Mouse (Mus musculus): Measurements from ENCODE around the gene Nprl3.
"Not testable (repeated sequence)": the region's sequence is repeated elsewhere in the genome, so short reads cannot be mapped to it uniquely, and the experiment has no call there.

The Nprl3 gene

DNA sequence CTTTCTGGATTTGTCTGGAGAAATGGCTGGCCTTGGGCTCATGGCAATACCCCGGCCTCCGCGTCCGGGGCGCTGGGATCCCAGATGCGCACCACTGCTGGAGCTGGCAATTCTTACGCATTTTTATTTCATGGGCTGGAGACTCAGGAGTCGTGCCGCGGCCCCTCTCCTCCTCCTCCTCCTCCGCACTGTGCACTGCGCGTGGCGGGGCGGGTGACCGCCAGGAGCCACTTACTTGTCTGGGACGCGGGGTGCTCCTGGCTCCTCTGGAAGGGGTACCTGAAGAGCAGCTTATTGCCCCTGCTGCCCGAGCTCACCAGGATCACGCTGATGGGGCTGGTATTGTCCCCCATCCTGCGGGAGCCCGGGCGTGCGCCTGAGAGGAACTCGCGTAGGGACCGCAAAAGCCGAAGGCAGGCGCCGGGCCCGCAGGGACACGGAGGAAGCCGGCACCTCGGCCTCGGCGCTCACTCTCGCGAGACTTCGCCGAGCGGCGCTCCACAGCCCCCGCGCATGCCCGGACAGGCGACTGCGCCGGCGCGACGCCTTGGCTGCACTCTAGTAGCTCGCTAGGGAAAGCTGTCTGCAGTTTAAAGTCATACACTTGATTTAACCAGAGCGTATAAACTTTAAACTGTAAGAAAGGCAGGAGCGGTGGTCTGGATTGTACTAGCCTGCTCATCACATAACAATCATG lies at the start of gene Nprl3:
Nprl3 (minus strand) TSS at position 520 of the 697 bp plus-strand sequence.
- peak; percentile 95 for DNase-seq (ENCODE audit: low spot score)

DNA sequence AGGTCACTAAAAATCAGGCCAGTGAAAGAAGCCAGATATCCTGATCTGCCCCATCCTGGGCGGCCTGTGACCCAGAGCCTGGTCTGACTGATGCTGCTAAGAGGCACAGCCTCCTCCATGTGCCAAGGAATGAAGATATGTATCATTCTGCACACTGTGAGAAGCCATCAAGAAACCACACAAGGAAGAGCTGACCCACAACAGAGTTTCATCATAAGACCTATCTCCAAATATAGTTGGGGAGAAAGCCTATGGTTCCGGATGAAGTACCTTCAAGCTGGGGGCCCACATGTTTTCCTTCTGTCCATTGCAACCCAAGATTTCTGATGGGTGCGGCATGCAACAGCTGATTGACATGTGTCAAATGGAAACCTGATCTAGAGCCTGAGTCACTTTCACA lies 48.5 kb upstream of the Nprl3 start:
- no peak for DNase-seq (ENCODE audit: low spot score)

DNA sequence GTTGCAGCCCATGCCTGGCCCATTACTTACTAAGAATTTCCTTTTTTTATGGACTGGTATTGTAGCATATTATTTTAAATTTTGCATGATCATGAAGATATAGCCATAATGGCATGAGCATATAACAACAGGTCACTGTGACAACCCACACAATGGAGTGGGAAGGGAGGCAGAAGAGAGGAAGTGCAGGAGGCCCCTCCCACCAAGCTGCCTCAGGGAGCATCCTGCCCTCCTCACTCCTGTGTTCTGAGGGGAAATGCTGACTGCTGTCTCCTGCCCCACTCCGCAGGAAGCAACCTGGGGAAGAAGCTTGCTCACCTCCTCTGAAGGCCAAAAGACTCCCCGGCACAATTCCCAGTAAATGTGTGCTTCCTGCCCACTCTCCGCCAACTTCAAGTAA lies 42.4 kb upstream of the Nprl3 start:
- no peak for DNase-seq (ENCODE audit: low spot score)

DNA sequence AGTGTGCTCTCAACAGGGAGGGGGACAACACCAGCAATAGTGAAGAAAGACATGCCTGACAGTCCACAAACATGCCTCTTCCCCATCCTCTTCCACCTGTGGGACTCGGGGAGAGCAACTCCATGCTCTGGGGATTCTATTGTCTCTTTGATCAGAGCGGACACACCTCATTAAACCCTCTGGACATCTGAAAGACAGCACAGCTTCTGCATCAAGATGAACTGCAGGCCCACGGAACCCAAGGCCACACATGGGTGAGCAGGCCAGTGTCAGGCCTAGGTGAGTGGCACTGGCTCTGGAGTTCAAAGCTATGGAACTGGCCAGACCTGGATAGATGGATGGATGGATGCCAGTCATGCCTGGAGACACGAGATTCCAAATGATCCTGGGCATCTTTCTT lies 41.9 kb upstream of the Nprl3 start:
- no peak for DNase-seq (ENCODE audit: low spot score)

- no peak for DNase-seq (ENCODE audit: low spot score)
These were observed 39.5 kb upstream of the Nprl3 start for GRCm38 (mm10) chr11:32307006-32307405.

DNA sequence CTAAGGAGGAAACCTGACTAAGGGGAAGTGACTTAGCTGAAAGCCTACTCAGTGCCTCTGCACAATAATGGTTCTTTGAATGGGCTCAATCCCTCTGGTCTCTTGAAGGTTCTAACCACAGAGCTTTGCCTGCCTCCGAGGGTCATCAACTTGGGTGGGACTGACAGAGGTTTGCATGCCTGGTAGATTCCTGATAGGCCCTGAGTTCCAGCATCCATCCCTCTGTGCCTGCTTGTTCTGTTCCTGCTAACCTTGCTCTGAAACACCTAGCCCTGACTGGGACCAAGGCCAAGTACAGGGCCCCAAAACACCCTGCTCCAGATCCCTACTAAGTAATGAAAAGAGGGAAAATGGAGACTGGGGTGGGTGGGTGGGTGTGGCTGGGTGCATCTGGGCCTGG lies 35.9 kb upstream of the Nprl3 start:
- DNase-seq (ENCODE audit: low spot score), result no peak

DNA sequence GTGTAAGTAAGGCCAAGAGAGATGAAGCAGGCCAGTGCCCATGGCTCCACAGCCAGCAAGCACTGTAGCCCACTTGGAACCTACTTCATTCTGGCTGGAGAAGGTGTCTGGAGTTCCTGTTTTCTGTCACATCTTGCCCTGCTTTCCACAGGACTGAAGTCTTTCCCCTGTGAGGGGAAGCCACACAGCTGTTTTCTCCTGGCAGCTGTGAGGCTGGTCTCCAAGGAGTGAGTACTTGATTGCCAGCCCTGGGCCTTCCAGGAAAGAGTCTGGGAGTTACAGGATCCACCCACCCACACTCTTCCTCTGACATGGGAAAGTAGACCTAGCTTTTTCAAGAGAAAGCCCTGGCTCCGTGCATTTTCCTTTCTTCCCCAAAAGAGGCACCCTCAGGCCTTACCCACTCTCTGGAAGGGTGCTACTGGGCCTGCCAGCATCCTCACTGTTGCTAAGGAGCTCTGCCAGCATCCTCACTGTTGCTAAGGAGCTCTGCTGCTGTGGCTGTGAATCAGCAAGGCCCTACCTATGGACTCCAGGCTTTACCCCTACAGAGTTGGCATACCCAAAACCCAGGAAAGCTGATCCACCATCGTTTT lies 35.4 kb upstream of the Nprl3 start:
- DNase-seq (ENCODE audit: low spot score), result peak; percentile 38

- no peak for DNase-seq (ENCODE audit: low spot score)
These were observed 34.0 kb upstream of the Nprl3 start for GRCm38 (mm10) chr11:32301506-32301905.

DNA sequence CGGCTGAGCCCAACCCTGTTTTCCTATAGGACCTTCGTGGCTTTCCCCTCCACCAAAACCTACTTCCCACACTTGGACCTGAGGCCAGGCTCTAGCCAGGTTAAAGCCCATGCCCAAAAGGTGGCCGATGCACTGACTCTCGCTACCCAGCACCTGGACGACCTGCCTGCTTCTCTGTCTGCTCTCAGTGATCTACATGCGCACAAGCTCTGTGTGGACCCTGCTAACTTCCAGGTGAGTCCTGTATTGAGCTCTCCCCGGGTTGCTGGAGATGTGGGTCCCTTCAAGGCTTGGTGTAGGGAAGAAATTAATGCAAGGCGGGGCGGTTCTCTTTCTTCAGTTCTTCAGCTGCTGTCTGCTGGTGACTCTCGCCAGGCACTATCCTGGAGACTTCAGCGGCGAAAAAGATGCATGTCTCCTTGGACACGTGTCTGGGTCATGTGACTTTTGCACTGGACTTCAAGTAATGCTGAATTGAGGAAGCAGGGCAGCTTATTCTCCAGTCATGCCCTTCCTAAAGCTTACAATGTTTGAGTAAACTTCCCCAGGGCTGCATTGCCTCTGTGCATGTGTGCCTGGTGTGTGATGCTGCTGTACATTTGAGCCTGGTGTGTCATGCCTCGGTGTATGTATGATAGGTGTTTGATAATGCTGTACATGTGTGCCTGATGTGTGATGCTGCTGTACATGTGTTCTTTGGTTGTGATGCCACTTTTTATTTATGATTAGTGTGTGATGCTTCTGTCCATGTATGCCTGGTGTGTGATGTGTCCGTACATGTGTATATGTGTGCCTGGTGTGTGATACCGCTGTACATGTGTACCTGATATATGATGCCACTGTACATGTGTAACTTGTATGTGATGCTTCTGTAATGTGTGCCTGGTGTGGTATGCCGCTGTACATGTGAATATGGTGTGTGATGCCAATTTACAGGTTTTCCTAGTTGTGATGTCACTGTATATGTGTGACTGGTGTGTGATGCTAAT lies 33.1 kb upstream of the Nprl3 start:
- no peak for DNase-seq (ENCODE audit: low spot score)

- DNase-seq (ENCODE audit: low spot score), result peak; percentile 79
These were observed 32.4 kb upstream of the Nprl3 start, which contains the start of gene Hbq1a for GRCm38 (mm10) chr11:32299865-32300264. Hbq1a (plus strand) TSS chr11:32300069.

GRCm38 (mm10) chr11:32298532-32298918 lies 31.0 kb upstream of the Nprl3 start:
- DNase-seq (ENCODE audit: low spot score), result no peak

DNA sequence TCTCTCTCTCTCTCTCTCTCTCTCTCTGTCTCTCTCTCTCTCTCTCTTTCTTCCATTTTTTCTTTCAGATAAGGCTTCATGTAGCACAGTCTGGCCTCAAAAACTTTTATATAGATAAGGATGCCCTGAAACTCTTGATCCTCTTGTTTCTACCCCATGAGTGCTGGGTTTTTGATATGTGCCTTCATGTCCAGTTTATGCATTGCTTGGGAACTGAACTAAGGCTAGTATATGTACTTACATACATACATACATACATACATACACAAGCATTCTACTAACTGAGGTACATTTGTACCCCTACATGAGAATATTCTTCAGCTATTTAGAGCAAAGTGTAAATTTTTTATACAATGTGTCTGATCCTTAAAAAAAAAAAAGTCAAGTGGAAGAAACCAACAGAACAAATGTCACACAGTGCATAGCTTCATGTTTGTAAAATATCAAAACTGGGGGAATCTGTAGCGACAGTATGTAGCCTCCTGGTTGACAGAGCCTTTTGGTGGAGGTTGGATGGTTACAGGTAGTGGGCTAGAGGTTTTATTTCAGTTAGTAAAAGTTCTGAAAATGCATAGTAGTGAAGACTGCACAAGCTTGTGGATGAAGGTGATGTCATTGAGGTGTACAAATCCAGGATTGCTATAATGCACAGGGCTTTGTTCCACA lies 30.5 kb upstream of the Nprl3 start:
- DNase-seq (ENCODE audit: low spot score), result no peak

DNA sequence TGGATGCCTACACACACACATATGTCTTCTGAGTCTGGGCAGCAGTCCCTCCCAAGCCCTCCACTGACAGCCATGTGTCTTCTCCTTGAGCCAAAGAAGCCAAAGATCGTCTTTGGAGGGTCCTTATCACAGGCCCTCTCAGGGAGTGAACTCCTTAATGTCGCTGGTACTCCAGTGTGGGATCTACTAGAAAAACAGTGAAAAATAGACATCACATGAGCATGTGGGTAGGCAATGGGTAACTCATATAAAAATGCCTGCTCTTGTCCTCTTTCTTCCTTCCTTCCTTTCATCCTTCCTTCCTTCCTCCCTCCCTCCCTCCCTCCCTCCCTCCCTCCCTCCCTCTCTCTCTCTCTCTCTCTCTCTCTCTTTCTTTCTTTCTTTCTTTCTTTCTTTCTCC lies 29.9 kb upstream of the Nprl3 start:
- not testable (repeated sequence) for DNase-seq (ENCODE audit: low spot score)

DNA sequence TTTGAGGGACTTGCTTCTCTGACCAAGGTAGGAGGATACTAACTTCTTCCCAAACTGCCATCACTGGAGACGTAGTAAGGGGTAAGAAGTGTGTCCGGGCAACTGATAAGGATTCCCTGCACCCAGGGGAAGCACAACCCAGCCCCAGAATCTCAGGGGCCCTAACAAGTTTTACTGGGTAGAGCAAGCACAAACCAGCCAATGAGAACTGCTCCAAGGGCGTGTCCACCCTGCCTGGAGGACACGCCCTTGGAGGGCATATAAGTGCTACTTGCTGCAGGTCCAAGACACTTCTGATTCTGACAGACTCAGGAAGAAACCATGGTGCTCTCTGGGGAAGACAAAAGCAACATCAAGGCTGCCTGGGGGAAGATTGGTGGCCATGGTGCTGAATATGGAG lies 28.7 kb upstream of the Nprl3 start, which contains the start of gene Hba-a2:
Hba-a2 (plus strand) TSS at position 287 of the 400 bp plus-strand sequence.
- not testable (repeated sequence) for DNase-seq (ENCODE audit: low spot score)

DNA sequence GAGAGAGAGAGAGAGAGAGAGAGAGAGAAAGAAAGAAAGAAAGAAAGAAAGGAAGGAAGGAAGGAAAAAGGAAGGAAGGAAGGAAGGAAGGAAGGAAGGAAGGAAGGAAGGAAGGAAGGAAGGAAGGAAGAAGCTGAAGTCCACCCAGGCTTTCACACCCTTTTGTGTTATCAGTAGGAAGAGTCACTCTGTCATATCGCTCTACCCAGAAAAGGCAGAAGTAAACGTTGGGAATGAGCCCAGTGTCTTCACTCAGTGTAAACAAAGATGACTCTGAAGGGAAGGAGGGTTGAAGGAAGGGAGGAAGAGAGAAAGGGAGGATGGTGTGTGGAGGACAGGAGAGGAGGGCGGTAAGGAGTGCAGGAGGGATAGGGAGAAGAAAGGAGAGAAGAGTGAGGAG lies 26.0 kb upstream of the Nprl3 start:
- not testable (repeated sequence) for DNase-seq (ENCODE audit: low spot score)

DNA sequence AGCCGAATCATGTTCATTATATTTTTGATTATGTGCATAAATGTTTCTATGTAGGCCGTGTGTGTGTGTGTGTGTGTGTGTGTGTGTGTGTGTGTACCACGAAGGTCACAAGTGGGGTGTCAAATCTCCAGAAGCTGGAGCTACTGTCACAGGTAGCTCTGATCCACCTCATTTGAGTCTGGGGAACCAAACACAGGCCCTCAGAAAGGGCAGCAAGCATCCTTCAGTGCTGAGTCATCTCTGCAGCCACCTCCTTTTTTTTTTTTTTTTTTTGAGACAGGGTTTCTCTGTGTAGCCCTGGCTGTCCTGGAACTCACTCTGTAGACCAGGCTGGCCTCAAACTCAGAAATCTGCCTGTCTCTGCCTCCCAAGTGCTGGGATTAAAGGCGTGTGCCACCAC lies 25.3 kb upstream of the Nprl3 start:
- DNase-seq (ENCODE audit: low spot score), result not testable (repeated sequence)

- no peak for DNase-seq (ENCODE audit: low spot score)
These were observed 20.0 kb upstream of the Nprl3 start for GRCm38 (mm10) chr11:32287493-32287825.

- peak; percentile 88 for DNase-seq (ENCODE audit: low spot score)
These were observed 19.4 kb upstream of the Nprl3 start, which contains the start of gene Hbq1b for GRCm38 (mm10) chr11:32286695-32287492. Hbq1b (plus strand) TSS chr11:32286965.

- DNase-seq (ENCODE audit: low spot score), result not testable (repeated sequence)
These were observed 18.4 kb upstream of the Nprl3 start for GRCm38 (mm10) chr11:32285887-32286286.

DNA sequence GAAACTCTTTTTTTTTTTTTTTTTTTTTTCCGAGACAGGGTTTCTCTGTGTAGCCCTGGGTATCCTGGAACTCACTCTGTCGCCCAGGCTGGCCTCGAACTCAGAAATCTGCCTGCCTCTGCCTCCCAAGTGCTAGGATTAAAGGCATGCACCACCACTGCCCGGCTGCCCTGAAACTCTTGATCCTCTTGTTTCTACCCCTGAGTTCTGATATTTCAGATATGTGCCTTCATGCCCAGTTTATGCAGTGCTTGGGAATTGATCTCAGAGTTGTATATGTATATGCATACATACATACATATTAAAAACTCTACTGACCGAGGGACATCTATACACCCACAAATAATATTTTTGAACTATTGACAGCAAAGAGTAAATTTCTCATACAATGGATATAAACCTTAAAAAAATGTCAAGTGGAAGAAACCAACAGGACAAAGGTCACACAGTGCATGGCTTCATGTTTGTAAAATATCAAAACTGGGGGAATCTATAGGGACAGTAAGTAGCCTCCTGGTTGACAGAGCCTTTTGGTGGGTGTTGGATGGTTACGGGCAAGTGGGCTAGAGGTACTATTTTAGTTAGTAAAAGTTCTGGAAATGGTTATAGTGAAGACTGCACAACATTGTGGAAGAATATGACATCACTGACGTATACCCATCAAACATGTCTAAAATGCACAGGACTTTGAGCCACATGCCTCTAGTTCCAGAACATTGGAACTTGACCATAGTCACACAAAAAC lies 17.7 kb upstream of the Nprl3 start:
- DNase-seq (ENCODE audit: low spot score), result no peak

Data from layer of hippocampus, adult 11-12 months (tissue).